Mouse (Mus musculus) ES-E14 (cell line): ENCODE data around the gene Prrt4. TPM values are rescaled to one million over a fixed set of nuclear protein-coding genes. Genes with fewer than 3 reads are reported as not detected.

ENCODE experiments used
- DNase-seq: peaks from one replicate; pipeline ENCODE4 v3.0.0-alpha.2; 2013; ENCODE audit warnings: low read depth, low spot score
- H3K27ac ChIP-seq: 2 replicates; pipeline ENCODE4 v1.5.1; 2012; ENCODE audit warnings: low read depth, mild to moderate bottlenecking, low read length, moderate library complexity, mixed read lengths; ENCODE audit not compliant: poor library complexity, insufficient read depth, severe bottlenecking
- H3K36me3 ChIP-seq: 2 replicates; pipeline ENCODE4 v1.6.1; 2012; ENCODE audit warnings: mild to moderate bottlenecking, low read length, moderate library complexity, mixed read lengths; ENCODE audit not compliant: control insufficient read depth, poor library complexity, insufficient read depth, severe bottlenecking
- H3K4me1 ChIP-seq, 2 experiments: fragments of 150-350 bp in 1 of 2; sonication (generic) in 1 of 2; 2 replicates each; pipeline ENCODE4 v1.6.1; 2012; ENCODE audit warnings: low read length in 2 of 2, mild to moderate bottlenecking in 1 of 2, mixed read lengths in 1 of 2; ENCODE audit not compliant: control insufficient read depth in 2 of 2, insufficient read depth in 2 of 2, poor library complexity in 1 of 2
- H3K4me3 ChIP-seq, 2 experiments: fragments of 150-350 bp in 1 of 2; sonication (generic) in 1 of 2; 2 replicates each; pipeline ENCODE4 v1.5.1; 2012; ENCODE audit warnings: low read length in 2 of 2, low read depth in 1 of 2, mild to moderate bottlenecking in 1 of 2, mixed read lengths in 1 of 2; ENCODE audit not compliant: insufficient read depth in 1 of 2, poor library complexity in 1 of 2, severe bottlenecking in 1 of 2
- H3K9ac ChIP-seq: 2 replicates; pipeline ENCODE4 v1.6.1; 2012; ENCODE audit warnings: low read depth, mild to moderate bottlenecking, low read length, mixed read lengths; ENCODE audit not compliant: poor library complexity, insufficient read depth, severe bottlenecking
- H3K9me3 ChIP-seq: fragments of 150-350 bp; sonication (generic); 2 replicates; pipeline ENCODE4 v1.6.1; 2012; ENCODE audit warnings: low read depth, mild to moderate bottlenecking, low read length; ENCODE audit not compliant: control insufficient read depth, insufficient read depth
- CHD2 ChIP-seq: IDR thresholded peaks from 2 replicates; pipeline ENCODE4 v1.6.1; 2014; ENCODE audit warnings: mild to moderate bottlenecking, low read depth, low read length, inconsistent platforms
- HCFC1 ChIP-seq: IDR thresholded peaks from 2 replicates; pipeline ENCODE4 v1.6.1; 2012; ENCODE audit warnings: low read length, inconsistent platforms, borderline replicate concordance; ENCODE audit not compliant: insufficient read depth
- MAFK ChIP-seq: IDR thresholded peaks from 2 replicates; pipeline ENCODE4 v1.6.1; 2014; ENCODE audit warnings: mild to moderate bottlenecking, low read depth, low read length, inconsistent platforms; ENCODE audit not compliant: insufficient read depth
- ZC3H11A ChIP-seq: IDR thresholded peaks from 2 replicates; pipeline ENCODE4 v1.6.1; 2012; ENCODE audit warnings: low read depth, mild to moderate bottlenecking, inconsistent platforms, low read length, borderline replicate concordance
- ZNF384 ChIP-seq: IDR thresholded peaks from 2 replicates; pipeline ENCODE4 v1.6.1; 2012; ENCODE audit warnings: low read depth, low read length, inconsistent platforms
- in situ Hi-C, 2 experiments: fragments of 600-800 bp; cut with MboI; formaldehyde crosslinking; loops; one replicate each; pipeline ENCODE4 v1.15.1; 2025; ENCODE audit warnings: low sequenced_read_pairs in 2 of 2, inconsistent platforms in 1 of 2; ENCODE audit not compliant: unreplicated experiment in 2 of 2
- total RNA-seq: library from RNA; depleted of rRNA; stranded (reverse); fragments of 300-350 nt; gene quantifications from 2 replicates; pipeline ENCODE4 v1.2.3, GENCODE M21; 2012

The Prrt4 gene
- total RNA-seq, 1 experiment, result 0.40 TPM

- DNase-seq, result no peak
- Histone ChIP-seq H3K9ac (no peak overlapping the region), H3K36me3 (0 out of 2 replicates have a peak, but pooled peaks cover 3% of the 10 kb centered on the region), H3K4me1 (peaks cover 2 to 10% of the 10 kb centered on the region in 2 experiments; a peak in 3 of 4 replicates), H3K27ac (no peak overlapping the region), H3K9me3 (no peaks in the 10 kb centered on the region), H3K4me3 (no peak overlapping the region)
- in situ Hi-C loops, result no loop called here
- TF ChIP-seq HCFC1, result no peak
- TF ChIP-seq CHD2, result no peak
- TF ChIP-seq ZNF384, result no peak
Measured at GRCm38 (mm10) chr6:29195846-29196698, 16.7 kb upstream of the Prrt4 start.

- Histone ChIP-seq H3K4me1 (peaks cover 2 to 10% of the 10 kb centered on the region in 2 experiments; a peak in 3 of 4 replicates), H3K9me3 (no peaks in the 10 kb centered on the region), H3K36me3 (no peaks in the 10 kb centered on the region), H3K9ac (no peak overlapping the region), H3K27ac (no peak overlapping the region), H3K4me3 (no peak overlapping the region)
- TF ChIP-seq CHD2 (no peak), ZNF384 (no peak), HCFC1 (no peak), MAFK (no peak)
- DNase-seq, result no peak
- in situ Hi-C loops, result no loop called here
Measured at GRCm38 (mm10) chr6:29195146-29195545, 15.8 kb upstream of the Prrt4 start.

GRCm38 (mm10) chr6:29193961-29194750, 14.8 kb upstream of the Prrt4 start:
- Histone ChIP-seq H3K9ac (peak overlapping the region; percentile 8; the same call in 1 of the 2 replicates), H3K27ac (no peak overlapping the region), H3K4me1 (peaks cover 2 to 10% of the 10 kb centered on the region in 2 experiments; a peak in 3 of 4 replicates), H3K36me3 (no peaks in the 10 kb centered on the region), H3K9me3 (no peaks in the 10 kb centered on the region), H3K4me3 (peak overlapping the region in 1 of 2 experiments; percentile 22; a peak in 1 of 4 replicates)
- TF ChIP-seq HCFC1 (no peak), ZNF384 (no peak), CHD2 (no peak), MAFK (no peak), ZC3H11A (no peak)
- DNase-seq, result no peak
- in situ Hi-C loops, result no loop called here

GRCm38 (mm10) chr6:29187936-29188335, 8.6 kb upstream of the Prrt4 start:
- Histone ChIP-seq H3K36me3 (no peaks in the 10 kb centered on the region), H3K4me3 (no peak overlapping the region), H3K27ac (no peak overlapping the region), H3K4me1 (no peaks in the 10 kb centered on the region), H3K9me3 (no peaks in the 10 kb centered on the region), H3K9ac (no peak overlapping the region)
- in situ Hi-C loops, result no loop called here
- no peak for TF ChIP-seq CHD2
- no peak for DNase-seq
